Mouse (Mus musculus) midbrain, postnatal 0 days (tissue): ENCODE data around the gene Cyth3. TPM values are rescaled to one million over a fixed set of nuclear protein-coding genes. Genes with fewer than 3 reads are reported as not detected.

Experiments
- ATAC-seq: fragments of 200-750 bp; cut with Nextera tagmentation; 2 replicates; pipeline ENCODE4 v1.8.0; 2017; ENCODE audit warnings: moderate number of reproducible peaks, mild to moderate bottlenecking, moderate TSS enrichment, moderate library complexity; ENCODE audit not compliant: low FRiP score
- DNase-seq: peaks from one replicate; pipeline ENCODE4 v3.0.0-alpha.2; 2015; ENCODE audit warnings: low spot score
- H3K27ac ChIP-seq: fragments of 300-500 bp; sonication (generic); 2 replicates; pipeline ENCODE4 v1.5.1; 2014; ENCODE audit warnings: low read depth, mild to moderate bottlenecking, low read length, mixed read lengths
- H3K27me3 ChIP-seq: fragments of 300-500 bp; sonication (generic); 2 replicates; pipeline ENCODE4 v1.6.1; 2014; ENCODE audit warnings: low read length, control low read depth, mixed read lengths; ENCODE audit not compliant: insufficient read depth
- H3K36me3 ChIP-seq: fragments of 300-500 bp; sonication (generic); 2 replicates; pipeline ENCODE4 v1.6.1; 2014; ENCODE audit warnings: low read length, control low read depth, mixed read lengths; ENCODE audit not compliant: insufficient read depth
- H3K4me1 ChIP-seq: fragments of 300-500 bp; sonication (generic); 2 replicates; pipeline ENCODE4 v1.6.1; 2014; ENCODE audit warnings: mild to moderate bottlenecking, control low read depth, antibody characterized with exemption, low read length, mixed read lengths; ENCODE audit not compliant: insufficient read depth
- H3K4me2 ChIP-seq: fragments of 300-500 bp; sonication (generic); 2 replicates; pipeline ENCODE4 v1.6.1; 2014; ENCODE audit warnings: low read depth, mild to moderate bottlenecking, low read length, mixed read lengths; ENCODE audit not compliant: poor library complexity, severe bottlenecking
- H3K4me3 ChIP-seq: fragments of 300-500 bp; sonication (generic); 2 replicates; pipeline ENCODE4 v1.5.1; 2014; ENCODE audit warnings: low read depth, mild to moderate bottlenecking, low read length, moderate library complexity
- H3K9ac ChIP-seq: fragments of 300-500 bp; sonication (generic); replicated peaks from 2 replicates; pipeline ENCODE4 v1.6.1; 2014; ENCODE audit warnings: mild to moderate bottlenecking, low read length, moderate library complexity, mixed read lengths; ENCODE audit not compliant: poor library complexity, severe bottlenecking
- H3K9me3 ChIP-seq: fragments of 300-500 bp; sonication (generic); 2 replicates; pipeline ENCODE4 v1.6.1; 2016; ENCODE audit warnings: low read length, control low read depth
- CTCF ChIP-seq: IDR thresholded peaks from 2 replicates; pipeline ENCODE4 v1.5.1; 2016; ENCODE audit warnings: antibody characterized with exemption, mild to moderate bottlenecking
- WGBS: fragments of 180-500 bp; shearing (Covaris S2); extraction: QIAGEN DNeasy Blood & Tissue Kit; methylation state at CpG from one replicate; pipeline ENCODE4 v1.1.7; 2014; 5-methylcytosine and 5-hydroxymethylcytosine counted together
- polyA plus RNA-seq: library from polyadenylated mRNA; unstranded; fragments of >200 nt; fragmentation: Nextera tagmentation; extraction: Ambion mirVana; gene quantifications from 2 replicates; pipeline ENCODE4 v1.2.1, GENCODE M21; 2015
- total RNA-seq: library from RNA; depleted of rRNA; stranded (reverse); fragments of >200 nt; gene quantifications from 2 replicates; pipeline ENCODE4 v1.2.3, GENCODE M21; 2014

Cyth3 gene
- total and polyA plus RNA-seq, 2 experiments from 2014 or later = 34.1 to 47.8 TPM

DNA sequence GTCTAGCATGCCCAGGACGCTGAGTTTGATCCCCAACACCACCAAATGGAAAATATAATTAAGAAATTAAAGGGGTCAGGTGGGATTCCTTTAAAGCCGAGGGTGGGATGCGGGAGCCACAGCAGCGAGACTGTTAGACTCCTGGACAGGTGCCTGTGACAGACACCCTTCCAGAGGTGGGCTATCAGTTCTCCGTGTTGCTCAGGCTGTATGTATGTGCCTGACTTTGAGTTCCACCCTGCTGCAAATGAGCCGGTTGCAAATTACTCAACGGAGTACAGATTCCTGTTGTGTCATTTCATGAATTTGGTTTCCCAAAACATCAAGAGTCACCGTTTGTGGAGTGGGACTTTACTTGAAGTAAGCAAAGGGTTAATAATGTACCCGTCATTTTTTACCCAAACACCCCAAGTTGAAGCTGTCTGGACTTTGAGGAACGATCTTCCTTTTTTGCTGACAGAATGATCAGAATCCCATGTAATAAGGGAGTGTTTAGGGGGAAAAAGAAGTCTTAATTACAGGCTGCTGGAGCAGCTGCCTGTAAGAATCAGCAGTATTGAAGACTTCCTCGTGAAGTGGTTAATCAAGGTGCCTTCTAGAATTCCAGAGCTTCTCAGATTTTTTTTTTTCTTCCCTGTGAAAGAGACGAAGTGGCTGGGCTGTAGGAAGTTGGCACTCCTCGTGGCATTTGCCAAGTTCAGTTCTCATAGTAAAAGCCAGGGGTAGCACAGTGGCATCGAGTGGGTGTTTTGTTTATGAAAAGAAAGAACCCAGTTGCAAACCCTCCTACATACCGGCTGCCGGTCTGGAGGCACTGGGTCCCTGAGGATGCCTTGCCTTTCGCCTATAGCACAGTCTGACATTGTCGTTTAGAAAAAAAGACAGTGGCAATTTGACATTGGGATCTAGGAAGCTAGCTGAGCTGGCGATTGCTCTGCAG is 1.4 kb downstream of the Cyth3 start:
- DNase-seq = no peak

DNA sequence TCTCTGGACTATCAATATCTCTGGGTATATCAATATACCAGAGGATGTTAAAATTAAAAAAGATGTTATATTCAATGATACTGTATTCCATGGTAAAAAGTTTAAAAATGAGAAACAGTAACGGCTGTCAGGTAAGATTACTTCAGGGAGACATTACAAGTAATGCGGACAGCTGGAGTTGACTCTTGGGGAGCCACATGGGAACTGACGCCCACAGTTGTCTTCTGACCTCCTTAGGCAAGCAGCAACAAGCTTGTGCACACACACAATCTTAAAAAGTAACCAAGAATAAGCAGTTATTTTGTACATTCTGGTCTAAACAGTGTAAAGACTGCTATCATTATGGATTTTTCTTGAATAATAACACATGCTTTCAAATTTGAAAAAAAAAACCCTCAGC is 2.2 kb downstream of the Cyth3 start:
- DNase-seq (no peak), ATAC-seq (no peak)
- no peak overlapping the region for H3K27ac ChIP-seq
- H3K9me3 ChIP-seq = no peaks in the 10 kb centered on the region
- 75% methylated on average over 3 of the region's 3 CpGs for WGBS
- H3K9ac ChIP-seq = no peak overlapping the region
- H3K4me3 ChIP-seq = 0 out of 2 replicates have a peak overlapping the region, but pooled peaks have one; percentile 76
- no peak for TF ChIP-seq CTCF
- H3K4me1 ChIP-seq = peaks cover 13% of the 10 kb centered on the region; the same call in 1 of the 2 replicates
- no peak overlapping the region for H3K4me2 ChIP-seq
- H3K27me3 ChIP-seq = no peaks in the 10 kb centered on the region
- H3K36me3 ChIP-seq = no peaks in the 10 kb centered on the region

More for the DNA sequence above, 1.4 kb downstream of the Cyth3 start:
- H3K4me1 ChIP-seq = peaks cover 13% of the 10 kb centered on the region; the same call in 1 of the 2 replicates
- no peak overlapping the region for H3K27ac ChIP-seq
- WGBS = 44% methylated on average over 19 of the region's 19 CpGs
- peak; percentile 20; the same call in 1 of the 2 replicates for TF ChIP-seq CTCF
- no peak for ATAC-seq
- peak overlapping the region; percentile 72 for H3K4me2 ChIP-seq
- peak overlapping the region; percentile 76 for H3K4me3 ChIP-seq
- H3K36me3 ChIP-seq = no peaks in the 10 kb centered on the region
- H3K9ac ChIP-seq = peak overlapping the region; percentile 80; the same call in 1 of the 2 replicates
- H3K27me3 ChIP-seq = no peaks in the 10 kb centered on the region
- no peaks in the 10 kb centered on the region for H3K9me3 ChIP-seq

DNA sequence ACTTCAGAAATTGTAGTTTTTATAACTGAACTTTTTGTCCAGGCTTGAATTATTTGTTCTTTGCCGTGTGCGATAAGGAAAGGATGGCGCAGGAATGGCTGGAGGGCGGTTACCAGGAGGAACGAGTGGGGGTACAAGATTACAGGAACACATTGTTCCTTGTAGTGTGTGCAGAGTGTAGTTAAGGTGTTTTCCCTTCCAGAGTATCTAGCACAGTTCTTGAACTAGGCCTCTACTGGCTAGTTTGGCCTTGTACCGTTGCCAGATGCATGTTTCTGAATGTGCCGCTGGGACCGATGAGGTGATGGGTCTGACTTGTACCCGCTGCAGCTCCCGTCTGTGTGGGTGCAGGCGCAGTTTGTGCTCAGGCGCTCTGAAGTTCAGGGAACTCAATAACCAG is 3.2 kb downstream of the Cyth3 start:
- WGBS = 81% methylated on average over 12 of the region's 12 CpGs
- Histone ChIP-seq H3K4me3 (no peak overlapping the region), H3K27ac (no peak overlapping the region), H3K4me1 (peaks cover 13% of the 10 kb centered on the region; the same call in 1 of the 2 replicates), H3K9me3 (no peaks in the 10 kb centered on the region), H3K27me3 (no peaks in the 10 kb centered on the region), H3K36me3 (no peaks in the 10 kb centered on the region), H3K4me2 (no peak overlapping the region), H3K9ac (no peak overlapping the region)
- ATAC-seq (no peak), DNase-seq (no peak)
- TF ChIP-seq CTCF = no peak

DNA sequence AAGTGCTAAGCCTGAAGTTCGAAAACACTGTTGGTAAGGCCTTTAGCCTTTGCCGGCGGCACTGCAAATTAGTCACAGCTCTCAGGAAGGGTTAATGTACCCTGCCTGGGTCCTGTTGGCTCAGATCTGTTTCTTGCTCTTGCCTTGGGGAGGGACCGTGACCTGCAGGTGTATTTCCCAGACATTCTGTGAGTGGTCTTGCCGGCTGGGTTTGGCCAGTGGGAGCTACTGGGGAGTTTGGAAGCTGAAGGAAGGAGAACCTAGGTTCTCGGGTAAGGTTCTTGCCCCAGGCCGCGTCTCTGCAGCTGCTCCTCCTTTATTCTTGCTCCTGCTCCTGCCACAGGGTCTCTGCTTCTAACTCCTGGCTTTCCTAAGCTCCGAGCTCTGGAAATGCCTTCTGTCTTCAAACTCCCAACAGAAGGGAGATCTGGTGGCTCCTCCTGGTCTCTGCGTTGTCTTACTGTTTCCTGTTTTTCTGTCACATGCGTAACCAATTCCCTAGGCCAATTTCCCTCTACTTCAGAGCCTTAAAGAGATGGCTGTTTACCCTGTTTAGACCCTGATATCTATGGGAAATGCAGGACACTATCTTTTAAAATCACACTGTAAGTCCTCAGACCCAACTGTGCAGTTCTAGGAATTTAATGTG is 3.8 kb downstream of the Cyth3 start:
- Histone ChIP-seq H3K4me2 (no peak overlapping the region; the same call in 1 of the 2 replicates), H3K9me3 (no peaks in the 10 kb centered on the region), H3K27ac (no peak overlapping the region), H3K4me1 (peaks cover 13% of the 10 kb centered on the region; the same call in 1 of the 2 replicates), H3K27me3 (no peaks in the 10 kb centered on the region), H3K36me3 (no peaks in the 10 kb centered on the region), H3K4me3 (no peak overlapping the region), H3K9ac (no peak overlapping the region)
- DNase-seq = no peak
- TF ChIP-seq CTCF = no peak
- ATAC-seq = no peak
- 64% methylated on average over 11 of the region's 11 CpGs for WGBS

DNA sequence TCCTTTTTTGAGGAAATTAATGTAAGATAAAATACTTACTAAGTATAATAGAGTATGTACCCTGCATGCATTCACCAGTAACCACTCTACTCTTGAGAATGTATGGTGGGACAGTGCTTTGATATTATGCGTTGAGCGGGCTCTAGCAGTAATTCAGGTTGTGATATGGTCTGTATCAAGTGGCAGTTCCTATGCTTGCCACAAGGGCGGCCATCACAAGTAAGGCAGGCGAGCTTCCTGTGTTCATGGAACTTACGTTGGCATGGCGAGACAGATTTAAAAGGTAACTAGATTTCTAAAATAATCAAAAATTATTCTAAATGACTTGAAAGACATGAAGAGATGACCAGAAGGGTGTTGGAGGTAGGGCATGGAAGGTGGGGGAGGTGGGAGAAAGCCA is 5.3 kb downstream of the Cyth3 start:
- Histone ChIP-seq H3K4me2 (no peak overlapping the region), H3K27ac (no peak overlapping the region), H3K4me3 (no peak overlapping the region), H3K9ac (no peak overlapping the region), H3K36me3 (no peaks in the 10 kb centered on the region), H3K27me3 (no peaks in the 10 kb centered on the region), H3K4me1 (peaks cover 13% of the 10 kb centered on the region; the same call in 1 of the 2 replicates), H3K9me3 (no peaks in the 10 kb centered on the region)
- 97% methylated on average over 6 of the region's 6 CpGs for WGBS
- TF ChIP-seq CTCF = peak; percentile 29
- no peak for ATAC-seq
- DNase-seq = no peak
